Mouse (Mus musculus) limb, embryonic 15.5 days (tissue): ENCODE measurements around the gene Ccin. TPM values are rescaled to one million over a fixed set of nuclear protein-coding genes. Genes with fewer than 3 reads are reported as not detected.

Source experiments
- ATAC-seq: fragments of 200-750 bp; cut with Nextera tagmentation; 2 replicates; pipeline ENCODE4 v1.8.0; 2017; ENCODE audit warnings: low read depth, moderate TSS enrichment; ENCODE audit not compliant: insufficient number of reproducible peaks, low FRiP score, low TSS enrichment
- H3K27ac ChIP-seq: fragments of 300-500 bp; sonication (generic); 2 replicates; pipeline ENCODE4 v1.5.1; 2015; ENCODE audit warnings: moderate library complexity, mild to moderate bottlenecking, inconsistent platforms
- H3K27me3 ChIP-seq: fragments of 300-500 bp; sonication (generic); 2 replicates; pipeline ENCODE4 v1.6.1; 2015; ENCODE audit warnings: inconsistent platforms
- H3K36me3 ChIP-seq: fragments of 300-500 bp; sonication (generic); 2 replicates; pipeline ENCODE4 v1.6.1; 2015; ENCODE audit warnings: inconsistent platforms
- H3K4me1 ChIP-seq: fragments of 300-500 bp; sonication (generic); 2 replicates; pipeline ENCODE4 v1.6.1; 2015; ENCODE audit warnings: inconsistent platforms
- H3K4me2 ChIP-seq: fragments of 300-500 bp; sonication (generic); 2 replicates; pipeline ENCODE4 v1.6.1; 2015; ENCODE audit warnings: mild to moderate bottlenecking, inconsistent platforms
- H3K4me3 ChIP-seq: fragments of 300-500 bp; sonication (generic); 2 replicates; pipeline ENCODE4 v1.5.1; 2015; ENCODE audit warnings: mild to moderate bottlenecking, inconsistent platforms
- H3K9ac ChIP-seq: fragments of 300-500 bp; sonication (generic); 2 replicates; pipeline ENCODE4 v1.6.1; 2015; ENCODE audit warnings: inconsistent platforms
- H3K9me3 ChIP-seq: fragments of 300-500 bp; sonication (generic); 2 replicates; pipeline ENCODE4 v1.6.1; 2016; ENCODE audit warnings: inconsistent platforms
- whole genome bisulfite sequencing: fragments of 180-500 bp; shearing (Covaris S2); methylation state at CpG from one replicate; pipeline ENCODE4 v1.1.7; 2015; 5-methylcytosine and 5-hydroxymethylcytosine counted together
- polyA plus RNA-seq: library from polyadenylated mRNA; unstranded; fragments of >200 nt; fragmentation: Nextera tagmentation; extraction: Ambion mirVana; gene quantifications from 2 replicates; pipeline ENCODE4 v1.2.1, GENCODE M21; 2015

Ccin gene
- polyA plus RNA-seq, 1 experiment from 2014 or later = not detected

DNA sequence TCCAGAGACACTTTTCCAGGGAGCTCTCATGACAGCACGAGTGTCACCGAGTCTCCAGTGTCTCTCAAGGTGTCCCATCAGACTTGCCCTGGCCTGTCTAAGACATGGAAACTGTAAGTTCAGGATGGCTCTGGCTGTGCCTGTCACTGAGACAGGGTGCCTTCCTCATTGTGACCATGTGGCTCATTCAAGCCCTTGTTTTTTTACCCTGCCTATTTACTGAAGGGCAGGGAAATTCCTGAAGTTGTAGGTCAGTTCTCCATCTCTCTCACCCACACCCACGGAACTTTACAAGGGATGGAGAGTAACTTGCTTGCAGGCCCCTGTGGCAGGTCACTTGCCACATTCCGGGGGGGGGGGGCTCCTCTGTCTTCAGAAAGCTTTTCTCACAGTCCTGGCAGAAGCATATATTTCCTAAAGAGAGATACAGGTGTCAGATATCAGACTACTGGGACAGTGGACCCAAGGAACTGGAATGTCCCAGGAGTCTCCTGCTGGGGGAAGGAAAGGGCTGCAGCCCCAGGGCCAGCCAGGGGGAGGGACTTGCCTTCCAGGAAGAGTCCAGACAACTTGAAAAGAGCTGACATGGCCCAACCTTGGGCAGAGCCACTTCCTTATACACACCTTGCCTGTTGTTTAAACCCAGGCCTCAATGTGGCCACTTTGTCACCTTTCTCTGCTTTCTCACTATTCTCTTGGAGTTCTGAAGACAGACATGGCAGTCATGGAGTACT lies 18.2 kb upstream of the Ccin start:
- Histone ChIP-seq H3K27ac (no peak overlapping the region), H3K4me2 (no peak overlapping the region), H3K27me3 (no peaks in the 10 kb centered on the region), H3K4me3 (no peak overlapping the region), H3K9ac (no peak overlapping the region), H3K36me3 (0 out of 2 replicates have a peak, but pooled peaks cover 2% of the 10 kb centered on the region), H3K9me3 (no peaks in the 10 kb centered on the region), H3K4me1 (peaks cover 31% of the 10 kb centered on the region)
- no peak for ATAC-seq
- 27% methylated on average over 4 of the region's 4 CpGs for WGBS

DNA sequence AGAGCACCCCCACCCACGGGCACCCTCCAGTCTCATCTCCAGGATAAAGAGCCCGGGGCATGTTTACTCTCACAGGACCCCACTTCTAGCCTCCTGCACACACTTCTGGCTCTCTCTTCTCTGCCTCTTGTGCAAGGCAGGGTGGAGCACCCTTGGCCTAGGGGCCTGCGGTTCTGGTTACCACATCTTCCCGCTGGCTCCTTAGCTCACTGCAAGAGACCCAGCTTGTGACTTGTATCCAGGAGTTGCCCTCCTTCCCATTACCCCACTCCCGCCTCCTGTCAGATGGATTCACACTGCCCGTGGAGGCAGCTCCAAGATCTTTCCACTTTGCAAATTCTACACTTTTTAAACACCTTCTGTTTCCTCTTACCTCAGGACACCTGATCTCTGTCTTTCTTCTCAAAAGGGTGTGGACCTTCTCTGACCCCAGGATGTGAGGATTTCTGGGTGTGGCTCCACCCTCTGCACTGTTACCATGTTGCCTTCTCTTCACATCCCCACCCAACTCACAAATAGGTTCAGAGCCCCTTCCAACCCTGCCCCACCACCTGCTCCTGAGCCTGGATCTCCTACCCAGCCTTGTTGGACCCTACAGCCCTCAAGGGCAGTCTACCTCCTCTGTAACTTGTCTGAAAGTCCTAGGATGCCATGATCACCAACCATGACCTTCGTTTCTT lies 17.3 kb upstream of the Ccin start:
- Histone ChIP-seq H3K9ac (no peak overlapping the region), H3K4me2 (no peak overlapping the region), H3K36me3 (0 out of 2 replicates have a peak, but pooled peaks cover 6% of the 10 kb centered on the region), H3K4me3 (no peak overlapping the region), H3K9me3 (no peaks in the 10 kb centered on the region), H3K27me3 (no peaks in the 10 kb centered on the region), H3K4me1 (peaks cover 30% of the 10 kb centered on the region), H3K27ac (no peak overlapping the region)
- ATAC-seq = no peak
- 73% methylated on average over 7 of the region's 7 CpGs for WGBS

DNA sequence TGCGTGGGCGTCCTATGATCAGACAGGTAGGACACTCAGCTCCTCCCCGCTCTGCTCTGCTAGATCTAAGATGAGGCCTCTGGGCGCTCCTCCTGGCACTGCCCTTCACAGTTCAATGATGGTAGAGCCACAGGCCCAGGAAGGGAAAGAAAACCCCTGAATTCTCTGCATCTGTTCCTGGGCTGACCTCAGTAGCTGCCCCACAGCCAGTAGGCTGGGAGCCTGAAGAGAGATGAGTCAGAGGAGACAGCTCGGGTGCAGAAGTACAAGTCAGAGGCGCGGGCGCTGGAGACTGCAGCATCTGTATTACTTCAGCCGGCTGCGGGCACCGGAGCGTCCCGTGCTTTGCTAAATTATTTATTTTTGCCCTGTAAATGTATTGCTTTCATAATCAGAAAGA lies 14.6 kb upstream of the Ccin start:
- H3K27me3 ChIP-seq = no peaks in the 10 kb centered on the region
- H3K9me3 ChIP-seq = no peaks in the 10 kb centered on the region
- H3K27ac ChIP-seq = no peak overlapping the region; the same call in 1 of the 2 replicates
- no peak overlapping the region for H3K9ac ChIP-seq
- H3K4me3 ChIP-seq = no peak overlapping the region
- no peak overlapping the region for H3K4me2 ChIP-seq
- 0 out of 2 replicates have a peak, but pooled peaks cover 10% of the 10 kb centered on the region for H3K36me3 ChIP-seq
- peaks cover 43% of the 10 kb centered on the region for H3K4me1 ChIP-seq
- WGBS = 56% methylated on average over 13 of the region's 13 CpGs
- no peak for ATAC-seq

DNA sequence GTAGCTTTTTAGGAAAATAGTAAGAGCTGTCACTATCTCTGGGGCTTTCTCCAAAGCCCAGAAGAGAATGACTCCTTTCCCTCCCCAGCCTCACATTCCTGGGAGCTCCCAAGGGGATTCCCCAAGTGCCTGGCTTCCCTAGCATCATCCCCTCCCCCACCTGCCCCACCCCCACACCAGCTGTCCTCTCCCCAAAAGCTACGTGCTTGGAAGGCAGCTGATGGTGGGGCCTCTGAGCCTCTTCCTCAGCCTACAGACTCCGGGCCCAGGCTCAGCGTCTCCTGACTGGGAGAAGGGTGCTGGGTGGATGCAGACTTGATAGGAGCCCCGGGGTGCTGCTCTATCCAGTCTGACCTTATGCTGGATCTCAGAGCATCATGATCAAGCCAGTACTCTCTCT lies 13.9 kb upstream of the Ccin start:
- Histone ChIP-seq H3K36me3 (0 out of 2 replicates have a peak, but pooled peaks cover 10% of the 10 kb centered on the region), H3K9ac (no peak overlapping the region), H3K4me2 (no peak overlapping the region), H3K27ac (no peak overlapping the region), H3K9me3 (no peaks in the 10 kb centered on the region), H3K4me1 (peaks cover 42% of the 10 kb centered on the region), H3K4me3 (no peak overlapping the region), H3K27me3 (no peaks in the 10 kb centered on the region)
- no peak for ATAC-seq
- WGBS = 18% methylated on average over 4 of the region's 4 CpGs

DNA sequence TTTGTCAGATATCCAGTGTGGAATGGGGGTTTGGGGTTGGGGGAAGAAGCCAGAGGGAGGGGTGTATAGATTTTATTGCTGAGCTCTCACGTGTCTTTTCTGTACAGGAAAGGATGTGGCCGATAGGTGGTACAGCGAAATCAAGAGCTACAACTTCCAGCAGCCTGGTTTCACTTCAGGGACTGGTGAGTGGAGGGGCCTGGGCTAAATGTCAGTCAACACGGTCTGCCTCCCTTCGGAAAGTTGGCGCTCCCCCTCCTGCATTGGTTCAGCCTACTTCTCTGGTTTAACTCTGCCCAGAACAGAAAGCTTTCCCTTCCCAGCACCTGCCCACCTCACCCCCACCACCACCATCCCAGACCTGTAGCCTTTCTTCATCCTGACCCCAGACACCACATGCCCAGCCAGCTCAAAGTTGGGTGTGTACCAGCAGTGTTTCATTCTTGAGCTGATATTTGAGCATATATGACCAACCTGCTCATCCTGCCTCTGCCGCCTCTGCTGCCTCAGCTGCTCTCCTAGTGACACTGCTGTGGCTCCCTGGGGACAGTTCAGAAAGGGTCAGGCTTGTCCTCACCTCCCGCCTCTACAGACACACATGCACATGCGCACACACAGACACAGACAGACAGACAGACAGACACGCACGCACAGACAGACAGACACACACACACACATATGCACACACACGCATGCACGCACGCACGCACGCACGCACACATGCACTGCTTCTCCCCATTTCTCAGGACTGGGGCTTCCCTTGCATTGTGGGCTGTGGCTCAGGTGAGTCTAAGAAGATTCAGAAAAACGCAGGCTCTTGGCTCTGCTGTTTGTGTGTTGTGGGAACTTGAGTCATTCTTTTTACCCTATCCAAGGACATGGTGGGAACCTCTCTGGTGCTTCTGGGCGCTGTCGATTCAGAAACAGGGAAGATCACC lies 12.6 kb upstream of the Ccin start:
- 86% methylated on average over 20 of the region's 20 CpGs for WGBS
- Histone ChIP-seq H3K27me3 (no peaks in the 10 kb centered on the region), H3K9ac (no peak overlapping the region), H3K4me1 (peaks cover 32% of the 10 kb centered on the region), H3K27ac (no peak overlapping the region), H3K4me2 (no peak overlapping the region), H3K36me3 (0 out of 2 replicates have a peak, but pooled peaks cover 10% of the 10 kb centered on the region), H3K9me3 (no peaks in the 10 kb centered on the region), H3K4me3 (no peak overlapping the region)
- no peak for ATAC-seq

DNA sequence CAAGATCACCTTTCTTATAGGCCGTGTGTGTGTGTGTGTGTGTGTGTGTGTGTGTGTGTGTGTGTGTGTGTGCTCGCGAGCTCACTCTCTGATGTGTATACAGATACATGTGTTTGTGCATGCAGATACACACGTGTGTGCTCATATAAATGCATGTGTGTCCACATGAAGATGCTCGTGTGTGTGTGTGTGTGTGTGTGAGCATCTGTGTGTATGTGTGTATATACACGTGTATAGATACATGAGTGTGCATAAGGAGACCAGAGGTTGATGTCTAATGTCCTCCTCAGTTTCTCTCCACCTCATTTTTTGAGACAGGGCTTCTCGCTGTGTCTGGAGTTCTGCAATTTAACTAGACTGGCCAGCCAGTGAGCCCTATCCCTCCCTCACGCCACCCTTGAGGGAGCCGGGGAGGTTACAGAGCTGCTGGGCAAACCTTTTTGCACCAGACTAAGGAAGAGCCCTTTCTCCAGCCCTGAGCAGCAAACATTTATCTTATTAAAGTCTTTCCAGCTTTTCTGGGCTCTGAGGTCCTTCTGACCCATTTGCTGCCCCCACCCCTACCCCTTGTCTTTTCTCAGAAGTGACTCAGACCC lies 11.6 kb upstream of the Ccin start:
- ATAC-seq = no peak
- Histone ChIP-seq H3K36me3 (0 out of 2 replicates have a peak, but pooled peaks cover 10% of the 10 kb centered on the region), H3K4me3 (no peak overlapping the region), H3K4me2 (peak overlapping the region; percentile 32), H3K4me1 (peaks cover 32% of the 10 kb centered on the region), H3K9ac (no peak overlapping the region), H3K27me3 (no peaks in the 10 kb centered on the region), H3K9me3 (no peaks in the 10 kb centered on the region), H3K27ac (peak overlapping the region; percentile 48)
- WGBS = 58% methylated on average over 9 of the region's 9 CpGs

DNA sequence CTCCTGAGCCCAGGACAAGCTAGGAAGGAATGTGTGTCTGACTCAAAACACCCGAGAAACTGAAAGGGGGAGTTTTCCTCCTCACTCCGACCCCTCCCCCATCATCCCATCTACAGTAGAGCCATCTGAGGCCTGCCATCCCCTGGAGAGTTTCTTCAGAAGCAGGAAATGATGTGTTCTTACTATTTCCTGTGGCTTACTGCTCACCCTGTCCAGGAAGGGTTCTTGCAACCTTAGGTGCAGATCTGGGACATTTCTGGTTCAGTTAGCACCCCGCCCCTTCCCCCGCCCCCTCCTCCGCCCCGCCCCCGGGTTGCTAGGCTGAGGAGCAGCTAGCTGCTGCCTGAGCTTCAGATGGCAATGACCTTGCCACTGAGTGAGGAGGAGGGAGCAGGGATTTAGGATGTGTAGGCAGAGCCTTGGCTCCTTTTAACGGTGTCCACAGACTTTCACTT lies 11.1 kb upstream of the Ccin start:
- peak; percentile 32 for ATAC-seq
- Histone ChIP-seq H3K27ac (peak overlapping the region; percentile 48), H3K4me1 (peaks cover 32% of the 10 kb centered on the region), H3K9ac (no peak overlapping the region), H3K4me3 (no peak overlapping the region), H3K27me3 (no peaks in the 10 kb centered on the region), H3K36me3 (0 out of 2 replicates have a peak, but pooled peaks cover 10% of the 10 kb centered on the region), H3K4me2 (peak overlapping the region; percentile 32), H3K9me3 (no peaks in the 10 kb centered on the region)
- 5% methylated on average over 8 of the region's 8 CpGs for WGBS

DNA sequence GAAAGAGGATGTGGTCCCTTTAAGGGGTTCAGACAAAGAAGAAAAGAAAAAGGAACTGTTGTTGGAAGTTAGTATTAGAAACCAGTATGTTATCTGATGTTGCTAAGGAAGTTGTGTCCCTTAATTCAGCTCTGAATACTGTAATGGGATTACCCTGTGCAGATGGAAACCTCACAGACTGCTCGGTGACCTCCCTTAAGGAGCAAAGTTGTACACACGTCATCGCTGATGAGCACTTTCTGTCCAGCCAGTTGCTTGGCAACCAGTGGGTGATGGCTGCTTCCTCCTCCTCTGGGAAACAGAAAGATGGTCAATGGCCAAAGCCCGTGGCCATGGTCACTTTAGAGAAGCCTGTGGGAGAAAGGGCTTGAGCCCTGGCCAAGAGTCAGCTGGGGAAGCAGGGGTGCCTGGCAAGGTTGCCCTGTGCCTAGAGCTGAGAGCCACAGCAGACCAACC lies 9.7 kb upstream of the Ccin start:
- no peaks in the 10 kb centered on the region for H3K9me3 ChIP-seq
- H3K4me2 ChIP-seq = no peak overlapping the region
- H3K27me3 ChIP-seq = no peaks in the 10 kb centered on the region
- WGBS = 82% methylated on average over 4 of the region's 4 CpGs
- H3K27ac ChIP-seq = no peak overlapping the region
- peaks cover 17% of the 10 kb centered on the region for H3K36me3 ChIP-seq
- ATAC-seq = no peak
- no peak overlapping the region for H3K4me3 ChIP-seq
- H3K9ac ChIP-seq = no peak overlapping the region
- peaks cover 28% of the 10 kb centered on the region for H3K4me1 ChIP-seq

DNA sequence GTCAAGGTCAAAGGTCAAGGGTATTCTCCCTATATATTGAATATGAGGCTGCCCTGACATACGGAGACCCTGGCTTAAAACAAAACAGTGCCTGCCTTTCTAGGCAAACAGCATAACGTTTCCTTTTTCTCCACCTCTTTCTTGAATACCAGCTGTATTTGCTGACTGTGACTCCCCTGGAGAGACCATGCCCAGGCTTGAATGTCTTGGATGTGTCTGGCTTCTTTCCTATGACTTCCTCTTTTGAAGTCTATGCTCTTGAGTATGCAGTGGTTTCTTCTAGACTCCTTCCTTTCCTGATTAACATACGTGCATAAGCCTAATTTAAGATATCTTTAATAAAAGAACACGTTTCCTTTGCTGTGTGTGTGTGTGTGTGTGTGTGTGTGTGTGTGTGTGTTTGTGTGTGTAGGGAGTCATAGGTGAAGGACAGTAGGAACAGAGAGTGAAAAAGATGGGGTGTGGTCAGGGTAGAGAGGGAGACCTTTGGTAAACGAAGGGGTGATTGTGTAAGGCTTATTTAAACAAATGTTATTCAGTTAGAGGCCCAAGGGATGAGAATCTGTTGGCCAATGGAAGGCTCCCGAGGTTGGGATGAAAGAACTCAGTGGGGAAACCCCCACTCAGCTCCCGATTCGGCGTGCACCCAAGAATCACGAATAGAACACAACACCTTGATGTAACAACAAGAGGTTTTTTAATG lies 8.2 kb upstream of the Ccin start:
- H3K27ac ChIP-seq = 0 out of 2 replicates have a peak overlapping the region, but pooled peaks have one; percentile 7
- H3K27me3 ChIP-seq = no peaks in the 10 kb centered on the region
- H3K4me3 ChIP-seq = no peak overlapping the region
- H3K4me1 ChIP-seq = peaks cover 35% of the 10 kb centered on the region
- H3K36me3 ChIP-seq = peaks cover 16% of the 10 kb centered on the region
- H3K4me2 ChIP-seq = no peak overlapping the region
- ATAC-seq = no peak
- H3K9ac ChIP-seq = no peak overlapping the region
- no peaks in the 10 kb centered on the region for H3K9me3 ChIP-seq
- WGBS = 79% methylated on average over 10 of the region's 10 CpGs

DNA sequence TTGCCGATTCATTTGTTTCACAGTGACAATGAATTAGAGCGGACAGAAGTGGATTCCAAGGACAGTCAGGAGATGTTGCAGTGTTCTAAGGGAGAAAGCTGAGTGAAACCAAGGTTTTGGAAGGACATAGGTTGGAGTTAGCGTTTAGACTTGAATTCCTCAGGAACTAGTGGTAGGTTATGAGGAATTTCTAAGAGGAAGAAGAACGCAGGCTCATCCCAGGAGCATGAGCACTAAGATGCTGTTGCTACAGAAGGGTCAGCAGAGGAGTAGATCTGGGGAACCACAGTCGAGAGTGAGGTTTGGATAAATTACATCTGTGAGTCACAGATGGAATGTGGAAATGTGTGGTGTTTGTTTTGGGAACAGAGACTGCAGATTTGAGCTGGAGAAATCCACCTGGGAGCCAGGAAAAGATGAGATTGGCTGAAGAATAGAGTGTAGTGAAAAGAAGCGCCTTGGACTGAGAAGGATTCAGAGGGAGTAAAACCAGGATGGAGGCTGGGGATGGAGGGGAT lies 7.0 kb upstream of the Ccin start:
- Histone ChIP-seq H3K27me3 (no peaks in the 10 kb centered on the region), H3K27ac (no peak overlapping the region), H3K36me3 (peaks cover 11% of the 10 kb centered on the region), H3K4me2 (no peak overlapping the region), H3K9me3 (no peaks in the 10 kb centered on the region), H3K4me3 (no peak overlapping the region), H3K4me1 (peaks cover 37% of the 10 kb centered on the region), H3K9ac (no peak overlapping the region)
- no peak for ATAC-seq
- WGBS = 82% methylated on average over 6 of the region's 6 CpGs
